Mouse (Mus musculus): ENCODE data around the gene Hoxd10. TPM values are rescaled to one million over a fixed set of nuclear protein-coding genes. Genes with fewer than 3 reads are reported as not detected.

The Hoxd10 gene
- total RNA-seq (2021), result not detected

GRCm38 (mm10) chr2:74691022-74691951 is at the start of gene Hoxd10:
Hoxd10 (plus strand) TSS chr2:74691924.
- intact Hi-C loops (cut with DNase I), result loop anchor here (5.0 kb wide), 1 partner anchor 39 kb away; no protein-coding TSS in a partner anchor
- DNase-seq (ENCODE audit: low spot score), result no peak

DNA sequence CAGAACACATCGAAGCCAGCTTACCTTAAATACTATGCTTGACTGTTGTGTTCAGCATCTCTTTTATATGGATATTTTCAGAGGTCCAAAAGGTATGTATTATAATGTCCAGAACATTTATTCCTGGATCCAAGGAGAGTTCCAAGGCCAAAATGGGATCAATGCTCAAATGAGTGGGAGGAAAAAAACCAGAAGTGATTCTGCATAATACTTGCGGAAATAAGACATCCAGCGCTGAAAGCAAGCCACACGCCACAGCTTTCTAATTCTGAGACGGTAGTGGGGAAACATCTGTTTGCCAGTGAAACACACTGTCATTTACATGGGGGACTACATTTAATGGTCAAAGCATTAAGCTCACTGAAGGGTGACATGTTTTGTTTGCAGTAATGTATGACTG is 49.3 kb upstream of the Hoxd10 start:
- DNase-seq (ENCODE audit: low spot score), result no peak
- intact Hi-C loops (cut with DNase I), result no loop called here

GRCm38 (mm10) chr2:74645631-74646030 is 46.1 kb upstream of the Hoxd10 start:
- intact Hi-C loops (cut with DNase I), result no loop called here
- no peak for DNase-seq (ENCODE audit: low spot score)

GRCm38 (mm10) chr2:74647082-74647864 is 44.5 kb upstream of the Hoxd10 start:
- intact Hi-C loops (cut with DNase I), result no loop called here
- DNase-seq (ENCODE audit: low spot score), result no peak

- intact Hi-C loops (cut with DNase I), result loop anchor here (5.0 kb wide), 1 partner anchor 39 kb away; the partner anchor contains the start of gene Hoxd10
- no peak for DNase-seq (ENCODE audit: low spot score)
Measured at GRCm38 (mm10) chr2:74652996-74653340, 38.8 kb upstream of the Hoxd10 start.

GRCm38 (mm10) chr2:74653781-74654535 is 37.8 kb upstream of the Hoxd10 start:
- intact Hi-C loops (cut with DNase I), result loop anchor here (5.0 kb wide), 1 partner anchor 38 kb away; the partner anchor contains the start of gene Hoxd10
- no peak for DNase-seq (ENCODE audit: low spot score)

DNA sequence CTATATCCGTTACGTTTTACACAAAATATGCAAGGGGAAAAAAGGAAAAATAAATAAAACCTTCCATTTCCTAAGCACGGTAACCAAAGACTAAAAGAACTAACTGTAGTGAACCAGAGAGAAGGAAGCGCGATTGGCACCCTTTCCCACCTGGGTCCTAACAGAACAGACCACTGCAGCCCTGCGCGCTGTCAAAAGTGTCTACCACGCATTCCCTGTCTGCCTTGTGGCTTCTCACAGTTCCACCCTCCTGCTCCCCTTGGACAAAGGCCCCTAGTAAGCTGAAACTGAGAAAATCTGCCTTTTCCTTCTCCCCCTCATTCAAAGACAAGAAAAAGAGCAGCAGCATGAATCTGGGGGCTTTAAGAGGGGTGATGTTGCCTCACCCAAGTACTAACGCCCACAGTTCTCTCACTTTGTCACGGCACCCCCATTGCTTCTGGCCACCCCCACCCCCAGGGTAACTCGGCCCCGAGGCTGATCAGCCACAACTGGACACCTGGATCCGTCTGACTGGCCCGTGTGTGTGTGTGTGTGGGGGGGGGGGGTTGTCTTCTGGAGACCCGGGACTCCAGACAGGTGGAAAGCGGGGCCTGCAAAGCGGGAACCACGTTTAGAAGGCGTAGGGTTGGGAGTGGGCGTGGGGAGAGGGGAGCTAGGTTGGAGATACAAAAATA is 36.8 kb upstream of the Hoxd10 start:
- no peak for DNase-seq (ENCODE audit: low spot score)
- intact Hi-C loops (cut with DNase I), result loop anchor here (5.0 kb wide), 1 partner anchor 37 kb away; the partner anchor contains the start of gene Hoxd10

GRCm38 (mm10) chr2:74655420-74655781 is 36.3 kb upstream of the Hoxd10 start:
- intact Hi-C loops (cut with DNase I), result no loop called here
- DNase-seq (ENCODE audit: low spot score), result no peak

GRCm38 (mm10) chr2:74655821-74656631 is 35.7 kb upstream of the Hoxd10 start:
- DNase-seq (ENCODE audit: low spot score), result no peak
- intact Hi-C loops (cut with DNase I), result no loop called here

DNA sequence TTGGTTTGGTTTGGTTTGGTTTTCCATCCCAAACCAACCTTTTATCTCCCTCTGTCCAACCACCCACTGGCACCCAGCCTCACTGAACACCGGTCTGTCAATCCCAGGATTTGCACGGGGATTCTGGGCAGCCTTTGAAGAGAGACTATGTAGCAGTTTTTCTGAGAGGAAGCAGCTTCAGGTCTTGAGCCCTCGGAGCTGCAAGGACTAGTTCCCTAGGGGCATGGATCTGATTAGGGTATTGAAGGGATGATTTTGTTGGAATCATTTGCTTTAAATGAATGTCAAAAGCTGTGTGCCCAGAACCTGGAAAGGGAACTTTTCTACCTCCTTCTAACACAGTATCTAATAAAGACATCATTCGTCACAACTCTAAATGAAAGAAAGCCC is 35.1 kb upstream of the Hoxd10 start:
- no peak for DNase-seq (ENCODE audit: low spot score)
- intact Hi-C loops (cut with DNase I), result no loop called here

- DNase-seq (ENCODE audit: low spot score), result no peak
- intact Hi-C loops (cut with DNase I), result no loop called here
Measured at GRCm38 (mm10) chr2:74657251-74658023, 34.3 kb upstream of the Hoxd10 start.

DNA sequence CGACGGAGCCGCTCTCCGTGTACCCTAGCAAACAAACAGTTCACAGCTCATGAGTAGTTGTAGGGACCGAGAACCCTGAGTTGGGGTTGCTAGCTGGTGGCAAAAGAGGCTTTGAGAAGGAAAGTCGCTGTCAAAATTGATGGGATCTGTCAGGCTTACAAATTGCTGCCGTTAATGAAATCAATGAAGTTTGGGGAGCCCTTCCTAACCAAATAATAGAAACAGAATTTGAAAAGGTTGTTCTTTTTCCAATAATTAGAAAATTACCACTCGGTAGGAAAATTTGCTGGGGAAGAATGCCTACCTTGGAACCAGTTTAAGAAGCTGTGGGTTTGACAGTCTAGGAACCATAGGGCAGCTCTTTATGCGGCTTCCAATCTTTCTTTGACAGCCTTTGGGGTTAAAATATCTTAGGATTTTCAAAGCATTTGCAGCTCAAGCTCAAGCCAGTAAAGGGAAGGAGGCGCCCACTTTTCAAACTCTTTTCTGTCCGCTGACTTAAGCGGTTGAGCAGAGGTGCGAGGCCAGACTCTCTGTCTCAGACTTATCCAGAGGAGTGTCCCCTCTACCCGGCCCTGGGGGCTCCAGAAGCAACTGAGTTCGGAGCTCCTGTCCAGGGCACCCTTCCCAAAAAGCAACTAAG is 33.6 kb upstream of the Hoxd10 start:
- intact Hi-C loops (cut with DNase I), result no loop called here
- no peak for DNase-seq (ENCODE audit: low spot score)

DNA sequence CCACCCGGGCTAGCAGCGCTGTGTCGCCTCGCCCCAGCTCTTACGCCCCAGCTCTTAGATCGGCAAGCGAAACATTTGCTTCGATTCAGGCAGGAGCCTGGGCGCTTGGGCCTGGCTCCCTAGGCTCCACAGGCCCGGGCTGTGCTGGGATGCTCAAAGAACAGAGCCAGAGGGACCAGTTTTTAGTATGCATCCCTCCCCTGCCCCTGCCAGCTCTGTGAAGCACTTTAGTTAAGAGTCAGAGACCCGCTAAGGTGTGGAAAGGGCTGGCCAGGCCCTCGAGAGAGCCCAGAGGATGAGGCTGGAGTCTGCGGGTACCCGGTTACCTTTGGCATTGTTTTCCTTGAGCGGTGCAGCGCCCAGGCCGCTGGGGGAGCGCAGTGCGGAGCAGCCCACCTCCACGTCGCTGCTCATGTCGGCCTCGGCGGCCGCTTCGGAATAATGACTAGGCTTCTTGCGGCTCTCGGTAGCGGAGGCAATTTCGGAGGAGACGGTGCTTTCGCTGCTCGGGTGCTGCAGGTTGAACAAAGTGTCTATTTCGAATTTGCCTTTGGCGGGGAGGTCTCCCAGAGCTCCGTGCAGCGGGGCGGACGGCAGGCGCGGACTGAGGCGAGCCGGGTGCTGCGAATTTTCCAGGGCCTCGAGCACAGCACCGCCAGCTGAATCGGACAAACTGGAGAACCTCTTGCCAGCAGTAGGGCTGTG is 32.9 kb upstream of the Hoxd10 start:
- no peak for DNase-seq (ENCODE audit: low spot score)
- intact Hi-C loops (cut with DNase I), result no loop called here

DNA sequence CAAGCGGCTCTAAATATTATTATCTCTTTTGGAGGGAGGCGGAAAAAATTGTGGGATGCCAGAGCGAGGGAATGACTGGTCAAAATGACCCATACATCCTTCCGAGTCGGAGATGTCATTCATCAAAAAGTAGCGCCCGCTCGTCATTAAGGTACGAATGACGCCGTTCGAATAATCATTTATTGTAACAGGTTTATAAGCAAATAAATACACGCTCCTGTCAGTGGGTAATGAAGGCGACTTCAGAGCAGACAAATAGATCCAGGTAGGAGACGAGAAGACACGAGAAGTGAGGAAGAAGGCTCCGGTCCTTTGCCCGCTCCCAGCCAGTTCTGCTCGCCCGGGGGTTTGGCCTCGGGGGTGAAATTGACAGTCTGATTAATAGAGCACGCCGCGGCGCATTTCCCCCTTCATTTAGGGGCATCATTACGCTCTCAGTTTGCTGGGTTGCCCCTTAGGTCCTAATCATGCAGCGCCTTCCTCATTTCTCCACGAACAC is 32.2 kb upstream of the Hoxd10 start, which contains the start of gene Evx2:
Gene Evx2, minus strand, starts transcription at position 51 of the 499 bp plus-strand sequence.
- DNase-seq (ENCODE audit: low spot score), result no peak
- intact Hi-C loops (cut with DNase I), result loop anchor here (10.0 kb wide), 2 partner anchors 885 to 1385 kb away; partner anchors contain the start of genes Chn1 and Sp9

- DNase-seq (ENCODE audit: low spot score), result no peak
- intact Hi-C loops (cut with DNase I), result loop anchor here (10.0 kb wide), 2 partner anchors 886 to 1386 kb away; partner anchors contain the start of genes Chn1 and Sp9
Measured at GRCm38 (mm10) chr2:74660421-74661375, 31.0 kb upstream of the Hoxd10 start.
